Mouse (Mus musculus) layer of hippocampus, adult 8-10 months (tissue): ENCODE results near the gene Ubn2. TPM values are rescaled to one million over a fixed set of nuclear protein-coding genes. Genes with fewer than 3 reads are reported as not detected.
"Not testable (repeated sequence)": the region's sequence is repeated elsewhere in the genome, so short reads cannot be mapped to it uniquely, and the experiment has no call there.

Experiments used
- DNase-seq, 2 experiments: peaks; one replicate each; pipeline ENCODE4 v3.0.0; 2022; ENCODE audit warnings: low spot score in 2 of 2
- microRNA-seq, 2 experiments: library from miRNA; unstranded; fragments of <30 nt; microRNA quantifications; one replicate each; pipeline ENCODE4 v1.2.0; 2022
- total RNA-seq, 4 experiments: library from RNA; stranded (reverse); gene quantifications; 2 replicates each; pipeline ENCODE4 v1.2.4; 2022

The Ubn2 gene
- total RNA-seq, 4 experiments from 2014 or later, result 49.4 to 59.6 (median 53.8) TPM

DNA sequence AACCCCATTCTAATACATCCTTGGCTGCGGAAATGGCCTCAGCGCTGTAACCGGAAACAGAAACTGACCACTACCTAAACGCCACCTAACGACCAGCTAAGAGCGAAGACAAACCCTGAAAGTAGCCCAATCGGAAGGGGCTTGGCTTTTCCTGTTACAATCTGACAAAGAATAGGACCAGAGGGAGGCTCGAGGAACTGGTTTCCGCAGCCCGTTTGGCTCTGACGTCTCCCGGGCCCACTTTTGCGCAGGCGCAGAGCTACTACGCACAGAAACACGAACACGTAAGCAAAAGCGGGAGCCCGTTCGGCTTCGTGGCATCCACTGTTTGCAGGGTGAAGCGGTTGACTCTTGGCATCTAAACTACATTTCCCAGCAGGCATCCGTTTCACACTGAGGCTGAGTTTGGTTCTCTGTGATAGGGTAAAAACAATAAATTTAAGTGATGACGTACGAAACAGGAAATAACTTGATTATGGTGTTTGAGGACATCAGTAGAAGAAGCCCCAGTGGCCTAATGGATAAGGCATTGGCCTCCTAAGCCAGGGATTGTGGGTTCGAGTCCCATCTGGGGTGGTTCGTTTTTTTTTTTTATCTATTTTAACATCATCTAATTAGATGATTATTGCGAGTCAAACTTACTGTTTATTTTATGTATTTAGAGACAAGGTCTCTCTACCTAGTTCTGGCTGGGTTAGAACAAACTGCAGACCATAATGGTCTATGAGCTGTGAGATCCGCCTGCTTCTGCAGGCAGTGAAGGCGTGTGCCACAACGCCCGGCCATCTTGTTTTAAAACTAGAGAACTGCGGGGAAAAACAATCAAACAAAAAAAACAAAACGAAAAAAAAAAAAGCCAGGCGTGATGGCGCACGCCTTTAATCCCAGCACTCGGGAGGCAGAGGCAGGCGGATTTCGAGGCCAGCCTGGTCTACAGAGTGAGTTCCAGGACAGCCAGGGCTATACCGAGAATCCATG lies 100.0 kb downstream of the Ubn2 start, which contains the start of gene Fmc1:
Gene Fmc1, plus strand, starts transcription at position 75 of the 978 bp plus-strand sequence.
- peak; percentile 99 for DNase-seq

DNA sequence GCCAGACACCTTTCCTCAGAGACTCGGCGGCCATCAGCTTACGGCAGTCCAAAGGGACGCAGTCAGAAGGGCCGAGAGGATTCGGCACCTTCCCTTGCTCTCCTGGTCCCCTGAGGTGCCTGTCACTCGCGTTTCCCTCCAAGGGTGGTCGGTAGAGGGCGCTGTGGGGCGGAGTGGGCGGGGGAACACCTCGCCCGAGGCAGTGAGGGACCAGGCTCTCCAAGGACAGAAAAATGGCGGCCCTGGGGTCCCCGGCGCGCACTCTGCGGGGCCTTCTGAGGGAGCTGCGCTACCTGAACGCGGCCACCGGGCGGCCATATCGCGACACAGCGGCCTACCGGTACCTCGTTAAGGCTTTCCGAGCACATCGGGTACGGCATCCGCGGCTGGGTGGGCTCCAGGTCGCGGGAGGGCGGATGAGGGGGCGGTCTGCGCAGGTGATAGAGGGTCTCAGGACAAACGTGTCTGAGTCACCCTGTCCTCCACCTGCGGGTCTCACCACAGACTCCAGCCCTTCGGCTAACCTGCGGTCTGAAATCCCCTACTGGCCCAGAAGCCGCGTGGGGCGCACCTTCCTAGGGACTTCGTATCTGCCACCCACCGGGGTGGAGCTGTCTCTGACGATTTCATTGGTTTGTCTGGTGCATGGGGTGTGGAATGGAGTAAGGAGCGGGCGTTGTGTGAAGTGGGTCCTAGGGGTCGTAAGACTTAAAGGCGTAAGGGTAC lies 101.1 kb downstream of the Ubn2 start:
- DNase-seq, result peak; percentile 92

- no peak for DNase-seq
Observed at GRCm38 (mm10) chr6:38535366-38535690, 101.6 kb downstream of the Ubn2 start.

DNA sequence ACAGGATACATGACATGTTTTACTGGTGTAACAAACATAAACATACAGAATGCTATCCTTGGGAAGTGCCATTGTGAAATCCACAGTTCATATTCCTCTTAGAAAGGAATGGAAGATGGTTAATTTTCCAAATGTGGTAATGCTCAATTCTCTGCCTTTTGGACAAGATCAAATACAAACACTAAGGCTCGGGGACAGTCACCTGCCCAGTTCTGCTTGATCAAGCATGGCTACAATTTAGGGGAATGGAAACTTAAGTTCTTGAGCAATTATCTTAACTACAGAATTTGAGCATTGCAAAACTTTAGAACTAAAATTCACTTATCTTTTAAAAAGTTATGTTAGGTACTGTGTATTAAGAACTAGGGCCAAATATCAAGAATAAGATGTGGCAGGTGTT lies 102.0 kb downstream of the Ubn2 start:
- no peak for DNase-seq

DNA sequence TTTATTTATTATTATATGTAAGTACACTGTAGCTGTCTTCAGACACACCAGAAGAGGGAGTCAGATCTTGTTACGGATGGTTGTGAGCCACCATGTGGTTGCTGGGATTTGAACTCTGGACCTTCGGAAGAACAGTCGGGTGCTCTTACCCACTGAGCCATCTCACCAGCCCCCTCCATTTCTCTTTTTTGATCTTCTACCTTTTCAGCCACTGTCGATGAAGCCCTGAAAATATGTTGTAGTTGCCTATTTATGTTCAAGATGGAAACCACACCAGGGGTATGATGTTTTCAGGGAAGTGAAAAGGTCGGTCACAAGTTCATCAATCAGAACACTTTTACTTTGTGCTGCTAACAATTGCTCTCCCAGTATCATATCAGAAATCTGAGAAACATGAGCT lies 110.4 kb downstream of the Ubn2 start:
- DNase-seq, result not testable (repeated sequence)

DNA sequence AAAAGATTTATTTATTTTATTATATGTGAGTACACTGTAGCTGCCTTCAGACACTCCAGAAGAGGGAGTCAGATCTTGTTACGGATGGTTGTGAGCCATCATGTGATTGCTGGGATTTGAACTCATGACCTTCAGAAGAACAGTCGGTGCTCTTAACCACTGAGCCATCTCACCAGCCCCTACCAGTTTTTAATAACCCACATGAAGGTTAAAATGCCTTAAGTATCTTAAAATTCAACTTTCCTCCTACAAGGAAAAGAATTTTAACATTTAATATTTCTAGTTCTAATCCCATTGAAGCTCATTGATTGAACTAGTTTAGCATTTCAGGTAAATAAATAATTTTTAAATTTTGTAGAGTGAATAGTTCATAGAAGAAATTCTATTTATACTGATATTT lies 113.3 kb downstream of the Ubn2 start:
- DNase-seq, result not testable (repeated sequence)

- DNase-seq, result no peak
Observed at GRCm38 (mm10) chr6:38547707-38548106, 114.0 kb downstream of the Ubn2 start.

GRCm38 (mm10) chr6:38548595-38548994 lies 114.8 kb downstream of the Ubn2 start:
- not testable (repeated sequence) for DNase-seq

DNA sequence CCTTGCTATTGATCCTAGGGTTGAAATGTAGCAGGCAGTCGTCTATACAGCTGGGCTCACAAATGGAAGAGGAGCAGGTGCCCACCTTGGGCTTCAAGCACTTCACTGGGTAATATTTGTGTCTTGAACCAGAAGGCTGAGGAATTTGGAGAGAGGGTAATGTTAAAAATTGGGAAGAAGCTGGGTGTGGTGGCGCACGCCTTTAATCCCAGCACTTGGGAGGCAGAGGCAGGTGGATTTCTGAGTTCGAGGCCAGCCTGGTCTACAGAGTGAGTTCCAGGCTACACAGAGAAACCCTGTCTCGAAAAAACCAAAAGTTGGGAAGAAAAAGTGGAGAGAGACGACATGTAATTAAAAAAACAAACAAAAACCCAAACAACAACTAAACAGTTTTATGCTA lies 116.1 kb downstream of the Ubn2 start:
- not testable (repeated sequence) for DNase-seq

DNA sequence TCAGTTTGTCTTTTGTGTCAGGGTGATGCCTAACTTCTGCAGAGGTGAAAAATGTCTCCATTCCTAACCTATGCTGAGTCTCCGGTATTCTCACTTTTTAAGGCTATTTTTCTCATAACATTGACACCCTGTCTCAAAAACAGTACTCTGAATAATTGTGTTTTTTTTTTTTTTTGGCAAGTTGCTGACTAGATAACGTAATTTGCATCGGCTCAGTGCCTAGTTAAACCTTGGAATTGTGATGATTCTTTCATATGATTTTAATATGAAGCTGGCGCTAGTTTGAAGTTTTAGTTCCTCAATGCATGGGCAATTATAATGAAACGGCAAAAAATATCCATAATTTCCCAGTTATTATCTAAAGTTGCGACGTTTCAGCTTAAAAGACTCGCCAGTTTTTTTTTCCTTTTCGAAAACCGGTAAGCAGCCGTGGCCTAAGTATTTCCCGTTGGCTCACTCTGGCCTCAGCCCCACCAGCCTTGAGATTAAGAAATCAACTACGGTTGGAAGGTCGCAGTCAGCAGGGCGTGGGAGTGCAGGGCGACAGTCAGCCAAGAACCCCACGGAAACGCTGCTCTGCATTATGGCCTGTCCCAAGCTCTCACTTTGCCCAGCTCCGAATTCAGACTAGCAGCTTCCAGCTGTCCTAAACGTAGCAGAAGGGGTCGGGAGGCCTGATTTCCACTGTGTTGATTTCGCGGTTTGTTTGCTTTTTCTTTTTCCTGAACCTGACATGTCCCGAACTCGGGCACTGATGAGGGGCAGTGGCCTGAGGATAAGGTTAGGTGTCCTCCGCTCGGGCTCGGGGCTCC lies 116.7 kb downstream of the Ubn2 start:
- DNase-seq, result no peak

- peak; percentile 92 to 93 for DNase-seq
Observed at GRCm38 (mm10) chr6:38551062-38551988, 117.6 kb downstream of the Ubn2 start, which contains the start of gene Luc7l2. TSS of gene Luc7l2 (plus strand) at chr6:38551334.

DNA sequence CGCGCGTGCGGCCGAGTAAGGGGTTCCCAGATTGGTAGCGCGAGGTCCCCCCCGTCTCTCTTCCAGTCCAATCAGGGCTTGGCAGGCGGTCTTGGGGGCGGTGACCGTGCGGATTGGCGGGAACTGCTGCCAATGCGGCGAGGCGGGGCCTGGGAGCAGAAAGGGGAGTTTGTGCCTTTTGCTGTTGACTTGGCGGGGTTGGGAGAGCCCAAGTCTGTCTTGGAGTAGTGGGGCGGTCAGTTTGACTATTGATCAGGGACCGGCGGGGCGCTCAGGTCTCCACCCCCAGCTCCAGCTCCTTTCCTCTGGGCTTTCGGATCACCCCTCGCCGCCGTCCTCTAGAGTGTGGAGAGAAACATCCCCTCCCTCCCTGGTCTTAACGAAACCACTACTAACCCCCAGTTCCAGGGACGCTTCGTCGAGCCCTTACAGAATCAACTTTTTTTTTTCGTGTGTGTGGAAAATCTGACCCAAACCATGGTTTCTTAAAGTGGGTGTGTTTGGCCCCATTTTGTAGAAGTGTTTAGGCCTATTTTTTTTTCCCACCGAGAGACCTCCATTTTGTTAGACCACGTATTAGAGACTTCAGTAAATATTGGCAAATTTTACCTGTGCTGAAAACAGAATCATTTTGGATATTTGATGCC lies 118.4 kb downstream of the Ubn2 start:
- peak; percentile 96 for DNase-seq

GRCm38 (mm10) chr6:38552636-38553000 lies 118.9 kb downstream of the Ubn2 start:
- DNase-seq, result no peak

Small RNA genes lying within 50 kb of the gene (microRNA-seq; reads per million reads assigned to microRNA genes)
- 0 reads per million in 2 experiments for gene Mir7670

Other genes starting within 250 kb of the Ubn2 start
- gene D630045J12Rik, start 179.9 kb upstream of the Ubn2 start, total RNA-seq, result 10 to 100 TPM; 30.8 to 38.5 (median 34.3) TPM
- 1 to 10 TPM; 3.8 to 5.4 (median 4.7) TPM for gene Zc3hav1l, start 134.7 kb upstream of the Ubn2 start, total RNA-seq
- gene Zc3hav1, start 79.3 kb upstream of the Ubn2 start, total RNA-seq, result 10 to 100 TPM in 2 of 4 experiments, 1 to 10 TPM in 2; 5.0 to 12.5 (median 7.5) TPM
- 10 to 100 TPM; 11.5 to 14.4 (median 13.5) TPM for gene Ttc26, start 52.5 kb upstream of the Ubn2 start, total RNA-seq
- gene Fmc1, start 99.6 kb downstream of the Ubn2 start, total RNA-seq, result 10 to 100 TPM; 41.7 to 64.3 (median 47.9) TPM
- 100 to 1,000 TPM; 185 to 230 (median 205) TPM for gene Luc7l2, start 117.4 kb downstream of the Ubn2 start, total RNA-seq
- gene Klrg2, start 203.3 kb downstream of the Ubn2 start, total RNA-seq, result 1 to 10 TPM in 2 of 4 experiments, under 1 TPM in 2; 0.64 to 2.1 (median 1.00) TPM
- gene Clec2l, start 229.1 kb downstream of the Ubn2 start, total RNA-seq, result 10 to 100 TPM; 44.2 to 56.9 (median 49.1) TPM